Mouse (Mus musculus) adrenal gland, adult 2 months (tissue): ENCODE results near the gene Masp1. TPM values are rescaled to one million over a fixed set of nuclear protein-coding genes. Genes with fewer than 3 reads are reported as not detected.

Source experiments
- DNase-seq: peaks from one replicate; pipeline ENCODE4 v3.0.0; 2021
- polyA plus RNA-seq: library from polyadenylated mRNA; depleted of rRNA; stranded (reverse); fragments of >200 nt; gene quantifications from 2 replicates; pipeline ENCODE4 v1.2.3, GENCODE M21; 2012; rRNA removed
- total RNA-seq, 2 experiments: library from RNA; stranded (reverse); gene quantifications; 2 replicates each; pipeline ENCODE4 v1.2.3; 2021

The Masp1 gene
- total and polyA plus RNA-seq, 3 experiments, result 46.1 to 169 (median 67.9) TPM

DNA sequence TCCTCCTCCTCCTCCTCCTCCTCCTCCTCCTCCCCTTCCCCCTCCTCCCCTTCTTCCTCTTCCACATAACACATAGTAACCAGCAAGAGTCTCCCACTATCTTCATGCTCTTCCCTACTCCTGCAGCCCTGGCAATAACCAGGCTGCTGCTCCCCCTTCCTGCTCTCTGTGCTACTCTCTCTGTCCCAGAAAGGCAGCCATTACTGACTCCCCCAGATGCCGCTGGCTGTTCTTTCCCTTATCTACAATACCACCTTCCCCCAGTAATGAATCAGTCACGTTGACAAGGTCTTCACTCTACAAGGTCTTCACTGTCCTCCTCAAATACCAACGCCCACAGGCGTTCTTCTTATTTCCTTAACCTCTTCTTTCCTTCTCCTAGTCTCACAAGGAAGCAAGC, 119.2 kb downstream of the Masp1 start:
- peak; percentile 21 for DNase-seq

Other genes with a start within 250 kb of the Masp1 start
- gene Rtp1, start 91.7 kb downstream of the Masp1 start, total RNA-seq, result not detected
- gene Rtp1, start 91.7 kb downstream of the Masp1 start, polyA plus RNA-seq, result not detected in 2 replicates
- gene Rtp4, start 524 bp downstream of the Masp1 start, total RNA-seq, result 10 to 100 TPM; 10.2 to 11.1 TPM
- 7.4 and 15.3 TPM in 2 replicates for gene Rtp4, start 524 bp downstream of the Masp1 start, polyA plus RNA-seq